Mouse (Mus musculus) C2C12 (cell line): ENCODE measurements around the gene Clcnkb.

Experiments used
- CTCF ChIP-seq: IDR thresholded peaks from one replicate; pipeline ENCODE4 v1.5.1; 2011; ENCODE audit not compliant: control insufficient read depth, insufficient read depth, insufficient read length
- FOSL1 ChIP-seq: IDR thresholded peaks from one replicate; pipeline ENCODE4 v1.8.0; 2011; ENCODE audit warnings: mild to moderate bottlenecking, low read length; ENCODE audit not compliant: poor library complexity, insufficient read depth, severe bottlenecking
- USF1 ChIP-seq: IDR thresholded peaks from one replicate; pipeline ENCODE4 v1.6.1; 2011; ENCODE audit warnings: low read depth, mild to moderate bottlenecking, control low read depth, moderate library complexity

GRCm38 (mm10) chr4:141423691-141424431 lies 8.0 kb upstream of the Clcnkb start:
- TF ChIP-seq CTCF (no peak), USF1 (no peak), FOSL1 (no peak)
